Mouse (Mus musculus): ENCODE results near the gene Gtpbp1.

DNA sequence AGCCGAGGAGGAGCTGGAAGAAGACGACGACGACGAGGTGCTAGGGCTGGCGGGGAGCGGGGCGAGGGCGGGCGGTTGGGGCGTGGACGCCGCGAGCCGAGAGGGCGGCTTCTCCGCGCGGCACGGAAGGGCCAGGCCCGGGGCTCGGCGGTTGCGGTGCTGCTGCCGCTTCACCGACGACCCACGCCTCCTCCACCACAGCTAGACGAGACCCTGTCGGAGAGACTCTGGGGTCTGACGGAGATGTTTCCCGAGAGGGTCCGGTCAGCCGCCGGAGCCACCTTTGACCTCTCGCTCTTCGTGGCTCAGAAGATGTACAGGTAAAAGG lies 19.7 kb upstream of the Gtpbp1 start:
- TF ChIP-seq EP300 (IDR thresholded peaks at IDR 0.05; ENCODE audit: low read length) (no peak), POLR2AphosphoS2 (IDR thresholded peaks at IDR 0.05; ENCODE audit: low read depth, low read length) (no peak), BHLHE40 (IDR thresholded peaks at IDR 0.05; ENCODE audit: low read depth, low read length) (no peak)

Measured in CH12.LX (cell line).